9 mouse cellular contexts compared by ENCODE assay signal in the genomic region with DNA sequence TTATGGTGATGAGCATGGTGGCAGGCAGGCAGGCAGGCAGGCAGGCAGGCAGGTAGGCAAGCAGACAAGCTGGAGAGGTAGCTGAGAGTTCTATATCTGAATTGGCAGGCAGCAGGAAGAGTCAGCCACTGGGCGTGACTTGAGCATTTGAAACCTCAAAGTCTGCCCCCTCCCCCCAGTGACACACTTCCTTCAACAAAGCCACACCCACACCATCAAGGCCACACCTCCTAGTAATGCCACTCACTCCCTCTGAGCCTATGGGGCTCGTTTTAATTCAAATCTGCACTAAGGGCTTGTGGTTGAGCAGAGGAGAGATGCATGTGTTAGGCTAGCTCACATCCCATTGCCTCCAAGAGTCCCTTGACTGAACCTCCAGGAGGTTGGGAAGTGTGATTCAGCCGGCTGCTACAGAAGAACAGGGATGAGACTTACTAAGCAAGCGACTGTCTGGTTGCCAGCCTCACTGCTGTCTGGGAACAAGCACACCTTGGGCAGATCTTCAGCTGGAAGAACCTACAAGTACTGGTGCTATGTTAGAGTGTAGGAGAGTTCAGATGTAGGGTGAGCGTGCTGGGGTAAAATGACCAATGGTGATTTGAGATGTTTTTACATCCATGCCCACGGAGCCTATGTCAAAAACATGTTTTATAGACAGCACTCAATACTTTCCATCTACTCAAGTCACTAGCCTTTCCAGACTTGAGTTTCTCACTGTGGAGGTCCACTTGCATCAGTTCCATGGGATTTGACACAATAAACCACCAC. TPM values are rescaled to one million over a fixed set of nuclear protein-coding genes. Genes with fewer than 3 reads are reported as not detected.
A peak's percentile ranks its signal among the peaks of the same experiment; 100 is the strongest.
DNase-seq lines count a peak whose midpoint lies in the region; ATAC-seq and TF ChIP-seq lines count a peak whose summit lies in the region.
"Had no signal": no experiment of that assay in that cellular context is flagged by ENCODE, and none has a peak within 500 bp of the region (broad histone marks: within the 10 kb centered on the region; RNA-seq: fewer than 3 reads in every experiment).

No protein-coding gene starts in this region.

- H3K36me3 ChIP-seq in MEL (ENCODE audit: control insufficient read depth in 1 of 2, insufficient read depth in 2 of 2, low read length in 2 of 2) = no peaks in the 10 kb centered on the region
- H3K36me3 ChIP-seq in hindbrain, embryonic 12.5 days = peaks cover 11% of the 10 kb centered on the region
- no peaks in the 10 kb centered on the region for H3K36me3 ChIP-seq in splenic B cell, adult 2 months (ENCODE audit: control insufficient read depth, insufficient read depth, low read length, poor library complexity, severe bottlenecking)

- 83% methylated on average over 6 of the region's 6 CpGs for WGBS in hindbrain, embryonic 12.5 days

- ATAC-seq in hindbrain, embryonic 12.5 days (ENCODE audit: low FRiP score) = peak; percentile 7; the same call in 1 of the 2 replicates

- H3K9me3 ChIP-seq in MEL (replicated peaks; ENCODE audit: insufficient read depth, low read length) = no peaks in the 10 kb centered on the region
- no peaks in the 10 kb centered on the region; the same call in 1 of the 2 replicates for H3K9me3 ChIP-seq in hindbrain, embryonic 12.5 days (replicated peaks)
- H3K9me3 ChIP-seq: heart, embryonic 12.5 days had no signal

- no peaks in the 10 kb centered on the region; a peak in 1 of 4 replicates for H3K4me1 ChIP-seq in MEL (ENCODE audit: control insufficient read depth in 1 of 2, insufficient read depth in 2 of 2, low read length in 2 of 2)
- H3K4me1 ChIP-seq in hindbrain, embryonic 12.5 days = peaks cover 25% of the 10 kb centered on the region

- H3K79me2 ChIP-seq in MEL (ENCODE audit: control insufficient read depth, insufficient read depth, low read length, poor library complexity) = no peaks in the 10 kb centered on the region

- no peak overlapping the region for H3K4me3 ChIP-seq in MEL (ENCODE audit: control insufficient read depth in 1 of 2, insufficient read depth in 1 of 2, low read depth in 2 of 2, low read length in 2 of 2)
- H3K4me3 ChIP-seq in hindbrain, embryonic 12.5 days = no peak overlapping the region
- no peak overlapping the region for H3K4me3 ChIP-seq in left cerebral cortex, adult 2 months
- H3K4me3 ChIP-seq: heart, embryonic 12.5 days had no signal

- TF ChIP-seq RAD21 in MEL (IDR thresholded peaks at IDR 0.05; ENCODE audit: low read depth, low read length) = no peak

- H3K27ac ChIP-seq in MEL (ENCODE audit: control insufficient read depth, low read depth, low read length) = no peak overlapping the region
- peak overlapping the region; percentile 30 for H3K27ac ChIP-seq in hindbrain, embryonic 12.5 days
- no peak overlapping the region for H3K27ac ChIP-seq in left cerebral cortex, adult 2 months

- H3K27me3 ChIP-seq in MEL (ENCODE audit: control insufficient read depth in 1 of 2, insufficient read depth in 2 of 2, low read length in 2 of 2) = no peaks in the 10 kb centered on the region
- H3K27me3 ChIP-seq in hindbrain, embryonic 12.5 days = no peaks in the 10 kb centered on the region
- no peaks in the 10 kb centered on the region for H3K27me3 ChIP-seq in splenic B cell, adult 2 months (ENCODE audit: control insufficient read depth, insufficient read depth, low read length, poor library complexity, severe bottlenecking)
- H3K27me3 ChIP-seq: heart, embryonic 12.5 days had no signal

- no peak overlapping the region for H3K9ac ChIP-seq in MEL (ENCODE audit: control insufficient read depth, low read depth, low read length, poor library complexity, severe bottlenecking)
- no peak overlapping the region for H3K9ac ChIP-seq in hindbrain, embryonic 12.5 days
- H3K9ac ChIP-seq: heart, embryonic 12.5 days had no signal

- intact Hi-C loops in left cerebral cortex, adult 2 months (cut with DNase I) = no loop called here

- DNase-seq in lung, postnatal 10 days = peak; percentile 37
- no peak for DNase-seq in lung, postnatal 25 days (ENCODE audit: low spot score)
- DNase-seq in MEL (ENCODE audit: low read depth, low spot score) = peak; percentile 61
- peak; percentile 8 for DNase-seq in splenic B cell, adult 2 months (ENCODE audit: low read depth, low spot score)
- no peak for DNase-seq in cerebellum, adult 18-20 months
- DNase-seq in left cerebral cortex, adult 2 months (ENCODE audit: extremely low spot score in 1 of 2, low spot score in 2 of 2) = no peak
- no peak for DNase-seq in gastrocnemius, postnatal 4 days (ENCODE audit: low spot score in 2 of 2)

- no peak overlapping the region for H3K4me2 ChIP-seq in hindbrain, embryonic 12.5 days (replicated peaks)
- H3K4me2 ChIP-seq: heart, embryonic 12.5 days had no signal

- no peak for TF ChIP-seq EP300 in MEL (IDR thresholded peaks at IDR 0.05; ENCODE audit: low read depth in 1 of 2, low read length in 2 of 2)

- no peak for TF ChIP-seq POLR2A in MEL (IDR thresholded peaks at IDR 0.05; ENCODE audit: control insufficient read depth in 1 of 2, insufficient read depth in 1 of 2, low read depth in 1 of 2, low read length in 2 of 2, poor library complexity in 1 of 2)

- no peak for TF ChIP-seq CTCF in MEL (IDR thresholded peaks at IDR 0.05 in 2 of 3, conservative IDR thresholded peaks at IDR 0.05 in 1 of 3; ENCODE audit: control insufficient read depth in 1 of 3, insufficient read depth in 1 of 3, low read depth in 2 of 3, low read length in 3 of 3, poor library complexity in 1 of 3, severe bottlenecking in 1 of 3)
- TF ChIP-seq CTCF in left cerebral cortex, adult 2 months (IDR thresholded peaks at IDR 0.05) = no peak

TF ChIP-seq in MEL, 35 proteins besides CTCF, POLR2A, EP300 and RAD21:
- TF ChIP-seq MXI1 (IDR thresholded peaks at IDR 0.05; ENCODE audit: low read depth, low read length) = no peak
- TF ChIP-seq GABPA (IDR thresholded peaks at IDR 0.05; ENCODE audit: low read depth, low read length) = no peak

RNA-seq across cellular contexts. Expression of gene Atp1a1, which starts 33.6 kb away (rescaled TPM):
- total RNA-seq in MEL (2012; rRNA removed) = 136 and 138 TPM in 2 replicates
- 100 to 1,000 TPM in 1 of 2 experiments, not detected in 1; 174 TPM for polyA plus RNA-seq in MEL (2012; ENCODE audit: insufficient read depth in 1 of 2, insufficient read length in 2 of 2, low read depth in 1 of 2, low replicate concordance in 2 of 2, missing spikeins in 1 of 2)
- polyA plus RNA-seq in hindbrain, embryonic 12.5 days (2016; fragmentation: Nextera tagmentation; extraction: Ambion mirVana) = 62.9 and 63.0 TPM in 2 replicates
- total RNA-seq in left cerebral cortex, adult 2 months (2021) = 1,000 to 10,000 TPM; 1,018 to 1,116 TPM
- total RNA-seq in gastrocnemius, postnatal 4 days (2021) = 100 to 1,000 TPM; 112 to 117 TPM

Comparison
In these comparisons a context has a peak if more than half of its experiments do, and no peak if none do; other contexts are left out.
1. DNase-seq: peak in lung, postnatal 10 days (single experiment), MEL (single experiment) and splenic B cell, adult 2 months (single experiment); none in lung, postnatal 25 days (single experiment), cerebellum, adult 18-20 months (0 of 2), left cerebral cortex, adult 2 months (0 of 2) and gastrocnemius, postnatal 4 days (0 of 2).